Mouse (Mus musculus): ENCODE measurements around the gene Slc26a6.

The Slc26a6 gene

DNA sequence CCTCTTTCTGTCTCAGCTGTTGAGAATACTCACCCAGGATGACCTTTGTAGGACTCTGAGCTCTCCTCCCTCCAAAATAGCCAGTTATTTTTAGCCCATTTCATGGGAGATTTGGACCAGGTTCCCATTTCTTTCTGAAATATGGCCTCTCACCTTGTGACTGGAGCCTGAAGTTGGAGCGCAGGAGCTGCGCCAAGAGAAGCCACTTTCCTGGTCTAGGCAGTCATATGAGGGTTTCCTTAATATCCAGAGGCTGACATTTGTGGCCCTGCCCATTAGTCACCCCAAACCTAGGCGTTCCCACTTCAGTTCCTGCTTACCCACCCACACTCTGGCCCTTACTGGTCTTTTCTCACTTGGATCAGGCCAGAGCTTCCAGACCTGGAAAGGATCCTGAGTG, at the start of gene Slc26a6:
Gene Slc26a6, plus strand, starts transcription at position 308 of the 400 bp plus-strand sequence.
- WGBS = 77% methylated on average over 3 of the region's 3 CpGs

DNA sequence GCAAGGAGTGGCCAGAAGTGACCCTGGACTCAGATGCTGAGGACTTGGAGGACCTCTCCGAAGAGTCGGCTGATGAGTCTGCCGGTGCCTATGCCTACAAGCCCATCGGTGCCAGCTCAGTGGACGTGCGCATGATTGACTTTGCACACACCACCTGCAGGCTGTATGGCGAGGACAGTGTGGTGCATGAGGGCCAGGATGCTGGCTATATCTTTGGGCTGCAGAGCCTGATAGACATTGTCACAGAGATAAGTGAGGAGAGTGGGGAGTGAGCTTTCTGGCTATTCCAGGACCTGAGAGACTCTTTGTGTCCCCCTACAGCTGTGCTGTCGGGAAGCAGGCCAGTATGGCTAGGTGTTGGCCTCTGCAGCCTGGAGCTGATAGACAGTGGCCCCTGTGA, 47.3 kb upstream of the Slc26a6 start:
- 85% methylated on average over 8 of the region's 8 CpGs for WGBS

DNA sequence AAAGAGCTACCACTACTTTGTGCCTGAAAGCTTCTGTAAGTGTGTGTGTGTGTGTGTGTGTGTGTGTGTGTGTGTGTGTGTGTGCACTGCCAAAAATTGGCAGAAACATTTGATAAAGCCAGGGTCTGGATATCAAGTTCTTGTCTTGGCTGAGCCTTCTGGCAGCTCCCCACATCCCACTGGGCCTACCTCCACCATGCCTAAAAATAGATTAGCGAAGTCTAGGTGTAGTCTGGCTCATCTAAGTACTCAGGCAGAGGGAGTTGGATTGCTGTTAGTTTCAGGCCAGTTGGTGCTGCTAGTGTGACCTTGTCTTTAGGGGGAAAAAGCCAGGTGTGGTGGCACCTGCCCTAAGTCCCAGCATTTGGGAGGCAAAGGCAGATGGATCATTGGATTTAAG, 46.3 kb upstream of the Slc26a6 start:
- WGBS = 37% methylated on average over 1 of the region's 1 CpGs

GRCm38 (mm10) chr9:108807674-108808073, 45.4 kb upstream of the Slc26a6 start:
- WGBS = 56% methylated on average over 5 of the region's 5 CpGs

GRCm38 (mm10) chr9:108808163-108808665, 44.9 kb upstream of the Slc26a6 start, which contains the start of gene Nckipsd:
Gene Nckipsd (plus strand): TSS chr9:108808368.
- under 1% methylated on average over 62 of the region's 62 CpGs for WGBS

- WGBS = 36% methylated on average over 5 of the region's 5 CpGs
Observed at GRCm38 (mm10) chr9:108809188-108809587, 43.9 kb upstream of the Slc26a6 start.

DNA sequence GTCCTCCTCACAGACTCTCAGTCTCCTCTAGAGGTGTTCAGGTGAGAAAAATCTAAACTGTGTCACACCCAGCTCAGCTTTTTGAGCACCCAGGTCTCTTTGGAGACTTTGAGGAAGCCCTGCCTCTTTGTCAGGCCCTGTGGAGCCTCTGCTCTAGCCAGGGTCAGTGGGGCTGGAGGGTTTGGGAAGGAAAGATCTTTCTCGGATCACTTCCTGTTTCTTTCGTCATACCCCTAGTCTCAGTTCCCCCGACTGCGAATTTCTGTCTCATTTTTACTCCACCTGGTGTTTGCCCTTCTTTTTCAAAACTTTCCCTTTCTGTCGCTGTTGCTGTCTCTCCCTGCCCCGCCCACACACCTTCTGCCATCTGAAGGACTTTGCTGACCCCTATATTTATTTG, 43.4 kb upstream of the Slc26a6 start:
- 52% methylated on average over 6 of the region's 6 CpGs for WGBS

DNA sequence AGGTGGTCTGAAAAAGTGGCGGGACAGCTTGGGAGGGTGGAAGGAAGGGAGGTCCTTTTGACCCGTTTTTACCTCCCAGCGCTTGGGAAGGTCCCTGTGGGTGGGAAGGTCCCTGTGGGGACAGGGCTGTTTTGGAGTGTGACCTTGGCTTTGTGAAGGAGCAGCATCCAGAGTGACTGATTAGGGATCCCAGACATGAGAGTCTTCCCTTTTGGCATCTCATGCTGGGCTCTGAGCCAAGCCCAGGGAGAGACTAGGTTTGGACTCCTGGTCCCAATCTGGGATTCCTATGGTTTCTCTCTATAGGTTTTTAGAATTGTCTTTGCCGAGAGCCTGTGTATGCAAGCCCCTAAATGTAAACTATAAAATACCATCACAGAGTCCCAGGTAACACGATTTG, 42.6 kb upstream of the Slc26a6 start:
- 77% methylated on average over 5 of the region's 5 CpGs for WGBS

- WGBS = 57% methylated on average over 7 of the region's 7 CpGs
Observed at GRCm38 (mm10) chr9:108815557-108815956, 37.5 kb upstream of the Slc26a6 start.

- WGBS = 61% methylated on average over 3 of the region's 3 CpGs
Observed at GRCm38 (mm10) chr9:108819495-108819894, 33.6 kb upstream of the Slc26a6 start.

- WGBS = 62% methylated on average over 5 of the region's 5 CpGs
Observed at GRCm38 (mm10) chr9:108820077-108820476, 33.0 kb upstream of the Slc26a6 start.

DNA sequence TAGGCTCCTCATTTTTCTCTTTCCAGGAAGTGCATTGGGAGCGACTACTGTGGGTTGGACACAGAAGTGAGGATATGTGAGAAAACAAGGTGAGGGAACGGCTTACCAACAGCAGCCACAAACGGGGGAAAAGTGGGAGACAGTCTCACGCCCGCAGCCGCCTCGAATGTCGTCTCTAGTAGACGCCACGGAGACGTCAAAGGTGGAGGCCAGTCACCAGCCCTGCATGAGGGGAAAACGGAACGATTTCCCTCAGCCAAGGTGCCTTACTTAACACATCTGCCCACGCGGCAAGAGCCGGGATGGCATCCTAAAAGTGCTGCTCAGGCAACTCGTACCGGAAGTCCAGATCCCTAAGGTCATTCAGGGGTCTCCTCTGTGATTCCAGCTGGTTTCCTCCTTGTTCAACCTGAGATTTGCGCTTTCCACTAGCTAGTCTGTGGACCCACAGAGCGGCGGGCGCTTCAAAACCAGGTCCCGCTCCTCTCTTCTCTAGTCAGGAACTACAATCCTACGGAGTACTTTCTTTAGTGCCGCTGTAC, 28.9 kb upstream of the Slc26a6 start:
- WGBS = 4% methylated on average over 25 of the region's 25 CpGs

DNA sequence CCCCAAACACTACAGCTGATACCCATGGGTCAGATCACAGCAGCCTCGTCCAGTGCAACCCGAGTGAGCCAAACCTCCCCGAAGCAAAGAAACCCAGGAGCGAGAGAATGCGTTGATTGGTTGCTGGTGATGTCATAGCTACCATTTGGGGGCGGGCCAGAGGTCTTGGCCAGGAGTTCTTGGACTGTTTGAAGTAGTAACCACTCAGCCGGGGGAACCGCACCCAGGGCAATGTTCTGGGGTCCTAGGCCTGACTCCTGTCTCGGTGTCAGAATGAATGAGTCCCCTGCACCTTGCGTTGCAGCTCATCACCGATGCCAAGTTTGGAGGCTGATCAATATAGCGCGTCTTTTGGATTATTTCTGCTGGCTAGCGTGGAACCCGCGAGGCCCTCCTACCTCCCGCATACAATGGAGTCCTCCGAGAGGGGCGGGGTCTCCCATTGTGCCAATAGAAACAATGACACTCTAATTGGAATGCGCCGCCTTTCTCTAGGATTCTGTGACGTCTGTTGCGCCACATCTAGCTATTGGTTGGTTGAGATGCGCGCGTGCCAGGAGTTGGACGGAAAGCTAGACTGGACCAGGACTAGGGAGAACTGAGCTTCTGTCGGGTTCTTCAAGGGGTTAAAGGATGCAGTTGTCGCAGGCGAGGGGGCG, 28.2 kb upstream of the Slc26a6 start:
- under 1% methylated on average over 31 of the region's 31 CpGs for WGBS

DNA sequence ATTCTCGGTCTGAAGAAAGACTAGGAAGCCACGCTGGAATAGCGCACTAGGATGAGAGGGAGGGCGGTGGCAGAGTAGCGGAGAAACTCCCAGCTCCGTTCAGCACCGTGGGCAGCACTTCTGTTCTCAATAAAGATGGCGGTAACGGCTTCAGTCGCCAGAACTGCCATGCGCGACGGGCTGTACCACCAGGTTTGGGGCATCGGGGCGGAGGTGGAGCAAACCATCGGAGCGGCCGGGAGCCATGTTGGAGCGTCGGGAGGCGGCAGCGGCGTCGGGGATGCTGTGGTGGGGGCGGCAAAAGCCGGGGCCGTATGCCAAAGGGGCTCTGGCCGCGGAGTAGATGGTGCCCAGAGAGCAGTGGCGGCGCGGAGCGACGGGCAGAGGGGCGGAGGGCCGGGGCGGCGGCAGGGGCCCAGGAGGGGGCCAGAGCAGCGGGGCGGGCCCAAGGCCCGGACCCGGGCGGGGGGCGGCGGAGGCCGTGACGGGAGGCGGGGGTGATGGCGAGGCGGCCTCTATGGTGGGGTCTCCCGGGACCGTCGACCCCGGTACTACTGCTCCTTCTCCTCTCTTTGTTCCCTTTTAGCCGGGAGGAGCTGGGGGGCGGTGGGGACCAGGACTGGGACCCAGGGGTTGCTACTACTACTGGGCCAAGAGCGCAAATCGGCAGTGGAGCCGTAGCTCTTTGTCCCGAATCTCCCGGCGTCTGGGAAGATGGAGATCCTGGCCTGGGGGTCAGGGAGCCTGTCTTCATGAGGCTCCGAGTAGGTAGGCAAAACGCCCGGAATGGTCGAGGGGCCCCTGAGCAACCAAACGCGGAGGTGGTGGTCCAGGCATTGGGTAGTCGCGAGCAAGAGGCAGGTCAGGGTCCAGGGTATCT, 27.0 kb upstream of the Slc26a6 start, which contains the start of gene Celsr3:
Gene Celsr3, plus strand, starts transcription at position 501 of the 880 bp plus-strand sequence.
- WGBS = 2% methylated on average over 68 of the region's 70 CpGs

GRCm38 (mm10) chr9:108826700-108827340, 26.3 kb upstream of the Slc26a6 start:
- 1% methylated on average over 39 of the region's 39 CpGs for WGBS

DNA sequence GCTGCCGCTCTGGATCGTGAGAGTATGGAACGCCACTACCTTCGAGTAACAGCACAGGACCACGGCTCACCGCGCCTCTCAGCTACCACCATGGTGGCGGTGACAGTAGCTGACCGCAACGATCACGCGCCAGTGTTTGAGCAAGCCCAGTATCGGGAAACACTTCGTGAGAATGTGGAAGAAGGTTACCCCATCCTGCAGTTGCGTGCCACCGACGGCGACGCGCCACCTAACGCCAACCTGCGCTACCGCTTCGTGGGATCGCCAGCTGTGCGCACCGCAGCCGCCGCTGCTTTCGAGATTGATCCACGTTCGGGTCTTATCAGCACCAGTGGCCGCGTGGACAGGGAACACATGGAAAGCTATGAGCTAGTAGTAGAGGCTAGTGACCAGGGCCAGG, 25.6 kb upstream of the Slc26a6 start:
- 16% methylated on average over 34 of the region's 34 CpGs for WGBS

DNA sequence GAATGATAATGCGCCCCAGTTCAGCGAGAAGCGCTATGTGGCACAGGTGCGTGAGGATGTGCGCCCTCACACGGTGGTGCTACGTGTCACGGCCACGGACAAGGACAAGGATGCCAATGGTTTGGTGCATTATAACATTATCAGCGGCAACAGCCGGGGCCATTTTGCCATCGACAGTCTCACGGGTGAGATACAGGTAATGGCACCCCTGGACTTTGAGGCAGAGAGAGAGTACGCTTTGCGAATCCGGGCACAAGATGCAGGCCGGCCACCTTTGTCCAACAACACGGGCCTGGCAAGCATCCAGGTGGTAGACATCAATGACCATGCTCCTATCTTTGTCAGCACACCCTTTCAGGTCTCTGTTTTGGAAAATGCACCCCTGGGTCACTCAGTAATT, 25.2 kb upstream of the Slc26a6 start:
- WGBS = 64% methylated on average over 18 of the region's 18 CpGs

DNA sequence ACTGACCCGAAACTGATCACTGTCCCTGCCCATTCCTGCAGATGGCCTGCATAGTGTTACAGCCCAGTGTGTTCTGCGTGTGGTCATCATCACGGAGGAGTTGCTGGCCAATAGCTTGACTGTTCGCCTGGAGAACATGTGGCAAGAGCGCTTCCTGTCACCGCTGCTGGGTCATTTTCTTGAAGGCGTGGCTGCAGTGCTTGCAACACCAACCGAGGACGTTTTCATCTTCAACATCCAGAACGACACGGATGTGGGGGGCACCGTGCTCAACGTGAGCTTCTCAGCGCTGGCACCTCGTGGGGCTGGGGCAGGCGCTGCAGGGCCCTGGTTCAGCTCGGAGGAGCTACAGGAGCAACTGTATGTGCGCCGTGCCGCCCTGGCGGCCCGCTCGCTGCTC, 21.4 kb upstream of the Slc26a6 start:
- 23% methylated on average over 23 of the region's 23 CpGs for WGBS

GRCm38 (mm10) chr9:108832390-108833108, 20.5 kb upstream of the Slc26a6 start:
- whole genome bisulfite sequencing = 21% methylated on average over 46 of the region's 46 CpGs

GRCm38 (mm10) chr9:108842989-108843388, 10.1 kb upstream of the Slc26a6 start:
- 19% methylated on average over 14 of the region's 14 CpGs for WGBS

GRCm38 (mm10) chr9:108845390-108845789, 7.7 kb upstream of the Slc26a6 start:
- WGBS = 85% methylated on average over 5 of the region's 5 CpGs

Measured in cerebral cortex, adult 2 months (tissue).